Mouse (Mus musculus): ENCODE data around the gene Pfkfb4.

GRCm38 (mm10) chr9:108945608-108946007 lies 46.0 kb upstream of the Pfkfb4 start:
- TF ChIP-seq GATA1 (IDR thresholded peaks at IDR 0.05; ENCODE audit: borderline replicate concordance, low read length) (no peak), CTCF (IDR thresholded peaks at IDR 0.05; ENCODE audit: low read depth, low read length) (no peak), POLR2AphosphoS5 (IDR thresholded peaks at IDR 0.05; ENCODE audit: insufficient replicate concordance, low read depth, low read length) (no peak)
